Mouse (Mus musculus) limb, embryonic 14.5 days (tissue): Measurements from ENCODE around the gene Gpr19. TPM values are rescaled to one million over a fixed set of nuclear protein-coding genes. Genes with fewer than 3 reads are reported as not detected.

Source experiments
- ATAC-seq: fragments of 200-750 bp; cut with Nextera tagmentation; 2 replicates; pipeline ENCODE4 v1.8.0; 2017; ENCODE audit warnings: low read depth, moderate number of reproducible peaks, moderate TSS enrichment; ENCODE audit not compliant: low FRiP score
- DNase-seq: peaks from one replicate; pipeline ENCODE4 v3.0.0-alpha.2; 2015; ENCODE audit warnings: low spot score
- H3K27ac ChIP-seq: fragments of 300-500 bp; sonication (generic); replicated peaks from 2 replicates; pipeline ENCODE4 v1.5.1; 2014; ENCODE audit warnings: low read depth, mild to moderate bottlenecking, low read length, moderate library complexity, mixed read lengths
- H3K27me3 ChIP-seq: fragments of 300-500 bp; sonication (generic); 2 replicates; pipeline ENCODE4 v1.6.1; 2014; ENCODE audit warnings: low read length, mixed read lengths; ENCODE audit not compliant: control insufficient read depth, insufficient read depth
- H3K36me3 ChIP-seq: fragments of 300-500 bp; sonication (generic); 2 replicates; pipeline ENCODE4 v1.6.1; 2014; ENCODE audit warnings: mild to moderate bottlenecking, low read length, moderate library complexity, mixed read lengths; ENCODE audit not compliant: control insufficient read depth, insufficient read depth
- H3K4me1 ChIP-seq: fragments of 300-500 bp; sonication (generic); 2 replicates; pipeline ENCODE4 v1.6.1; 2014; ENCODE audit warnings: antibody characterized with exemption, low read length, mixed read lengths; ENCODE audit not compliant: control insufficient read depth, insufficient read depth
- H3K4me2 ChIP-seq: fragments of 300-500 bp; sonication (generic); replicated peaks from 2 replicates; pipeline ENCODE4 v1.6.1; 2014; ENCODE audit warnings: low read depth, mild to moderate bottlenecking, low read length, moderate library complexity; ENCODE audit not compliant: severe bottlenecking
- H3K4me3 ChIP-seq: fragments of 300-500 bp; sonication (generic); replicated peaks from 2 replicates; pipeline ENCODE4 v1.5.1; 2014; ENCODE audit warnings: low read length
- H3K9ac ChIP-seq: fragments of 300-500 bp; sonication (generic); 2 replicates; pipeline ENCODE4 v1.6.1; 2014; ENCODE audit warnings: mild to moderate bottlenecking, low read depth, low read length, moderate library complexity; ENCODE audit not compliant: severe bottlenecking
- H3K9me3 ChIP-seq: fragments of 300-500 bp; sonication (generic); 2 replicates; pipeline ENCODE4 v1.6.1; 2016; ENCODE audit warnings: low read length; ENCODE audit not compliant: control insufficient read depth
- POLR2A ChIP-seq: fragments of 200-500 bp; IDR thresholded peaks from 2 replicates; pipeline ENCODE4 v1.8.0; 2012; ENCODE audit warnings: inconsistent platforms, mild to moderate bottlenecking, moderate library complexity, borderline replicate concordance; ENCODE audit not compliant: insufficient read depth, insufficient read length; ENCODE audit errors: extremely low read depth
- WGBS: fragments of 180-500 bp; shearing (Covaris S2); extraction: QIAGEN DNeasy Blood & Tissue Kit; methylation state at CpG from one replicate; pipeline ENCODE4 v1.1.7; 2014; 5-methylcytosine and 5-hydroxymethylcytosine counted together
- polyA plus RNA-seq, 2 experiments: library from polyadenylated mRNA; depleted of rRNA in 1 of 2; stranded (reverse) in 1 of 2; unstranded in 1 of 2; fragments of >200 nt; fragmentation: Nextera tagmentation in 1 of 2; extraction: Ambion mirVana in 1 of 2; gene quantifications; 2 replicates each; pipeline versions ENCODE4 v1.2.1 to v1.2.3; 2012 to 2014

Gene Gpr19
- polyA plus RNA-seq, 2 experiments = 7.9 to 8.9 TPM

GRCm38 (mm10) chr6:134870209-134870742, 28.1 kb downstream of the Gpr19 start:
- no peak overlapping the region for H3K27ac ChIP-seq
- H3K4me3 ChIP-seq = no peak overlapping the region
- ATAC-seq (no peak), DNase-seq (no peak)
- no peaks in the 10 kb centered on the region for H3K27me3 ChIP-seq
- H3K4me2 ChIP-seq = no peak overlapping the region
- TF ChIP-seq POLR2A = no peak
- H3K9ac ChIP-seq = no peak overlapping the region
- WGBS = 91% methylated on average over 12 of the region's 12 CpGs
- no peaks in the 10 kb centered on the region for H3K9me3 ChIP-seq
- H3K36me3 ChIP-seq = peaks cover 6% of the 10 kb centered on the region
- H3K4me1 ChIP-seq = no peaks in the 10 kb centered on the region

- H3K27me3 ChIP-seq = no peaks in the 10 kb centered on the region
- no peak overlapping the region for H3K4me2 ChIP-seq
- no peak overlapping the region for H3K9ac ChIP-seq
- TF ChIP-seq POLR2A = no peak
- H3K27ac ChIP-seq = no peak overlapping the region
- DNase-seq = no peak
- no peak overlapping the region for H3K4me3 ChIP-seq
- H3K9me3 ChIP-seq = no peaks in the 10 kb centered on the region
- no peak for ATAC-seq
- peaks cover 5% of the 10 kb centered on the region; the same call in 1 of the 2 replicates for H3K4me1 ChIP-seq
- 88% methylated on average over 3 of the region's 3 CpGs for WGBS
- peaks cover 6% of the 10 kb centered on the region for H3K36me3 ChIP-seq
Measured at GRCm38 (mm10) chr6:134867325-134867724, 31.1 kb downstream of the Gpr19 start.

GRCm38 (mm10) chr6:134866113-134866512, 32.3 kb downstream of the Gpr19 start:
- Histone ChIP-seq H3K9ac (no peak overlapping the region), H3K36me3 (peaks cover 6% of the 10 kb centered on the region), H3K4me1 (peaks cover 8% of the 10 kb centered on the region; the same call in 1 of the 2 replicates), H3K4me3 (no peak overlapping the region), H3K4me2 (no peak overlapping the region), H3K27ac (no peak overlapping the region), H3K27me3 (no peaks in the 10 kb centered on the region), H3K9me3 (no peaks in the 10 kb centered on the region)
- no peak for TF ChIP-seq POLR2A
- DNase-seq (no peak), ATAC-seq (no peak)
- 93% methylated on average over 7 of the region's 7 CpGs for WGBS

GRCm38 (mm10) chr6:134863146-134863545, 35.2 kb downstream of the Gpr19 start:
- H3K9me3 ChIP-seq = no peaks in the 10 kb centered on the region
- no peaks in the 10 kb centered on the region for H3K27me3 ChIP-seq
- H3K9ac ChIP-seq = peak overlapping the region; percentile 32; the same call in 1 of the 2 replicates
- DNase-seq = peak; percentile 97
- 0 out of 2 replicates have a peak, but pooled peaks cover 4% of the 10 kb centered on the region for H3K36me3 ChIP-seq
- H3K4me3 ChIP-seq = peak overlapping the region; percentile 27
- peak; percentile 27; the same call in 1 of the 2 replicates for TF ChIP-seq POLR2A
- peaks cover 8% of the 10 kb centered on the region; the same call in 1 of the 2 replicates for H3K4me1 ChIP-seq
- peak; percentile 86 for ATAC-seq
- peak overlapping the region; percentile 56 for H3K27ac ChIP-seq
- 2% methylated on average over 19 of the region's 19 CpGs for WGBS
- peak overlapping the region; percentile 48 for H3K4me2 ChIP-seq

GRCm38 (mm10) chr6:134862671-134863104, 35.7 kb downstream of the Gpr19 start:
- peak overlapping the region; percentile 56 for H3K27ac ChIP-seq
- TF ChIP-seq POLR2A = no peak
- H3K27me3 ChIP-seq = no peaks in the 10 kb centered on the region
- H3K36me3 ChIP-seq = 0 out of 2 replicates have a peak, but pooled peaks cover 5% of the 10 kb centered on the region
- peak overlapping the region; percentile 48 for H3K4me2 ChIP-seq
- H3K9ac ChIP-seq = peak overlapping the region; percentile 32; the same call in 1 of the 2 replicates
- H3K4me3 ChIP-seq = peak overlapping the region; percentile 27
- 9% methylated on average over 13 of the region's 13 CpGs for WGBS
- H3K9me3 ChIP-seq = no peaks in the 10 kb centered on the region
- peaks cover 8% of the 10 kb centered on the region; the same call in 1 of the 2 replicates for H3K4me1 ChIP-seq
- ATAC-seq = peak; percentile 77
- peak; percentile 65 for DNase-seq
